Mouse (Mus musculus) intestine, embryonic 16.5 days (tissue): ENCODE results near the gene Hoxb4. TPM values are rescaled to one million over a fixed set of nuclear protein-coding genes. Genes with fewer than 3 reads are reported as not detected.
A peak's percentile ranks its signal among the peaks of the same experiment; 100 is the strongest.

Source experiments
- ATAC-seq: fragments of 200-750 bp; cut with Nextera tagmentation; 2 replicates; pipeline ENCODE4 v1.8.0; 2017; ENCODE audit warnings: moderate TSS enrichment, moderate library complexity
- H3K27ac ChIP-seq: fragments of 300-500 bp; sonication (generic); 2 replicates; pipeline ENCODE4 v1.5.1; 2014; ENCODE audit warnings: mild to moderate bottlenecking, low read length
- H3K27me3 ChIP-seq: fragments of 300-500 bp; sonication (generic); replicated peaks from 2 replicates; pipeline ENCODE4 v1.6.1; 2014; ENCODE audit warnings: low read length, control low read depth, mixed read lengths; ENCODE audit not compliant: control insufficient read depth, insufficient read depth
- H3K36me3 ChIP-seq: fragments of 300-500 bp; sonication (generic); 2 replicates; pipeline ENCODE4 v1.6.1; 2014; ENCODE audit warnings: low read length, control low read depth; ENCODE audit not compliant: control insufficient read depth, insufficient read depth
- H3K4me1 ChIP-seq: fragments of 300-500 bp; sonication (generic); 2 replicates; pipeline ENCODE4 v1.6.1; 2014; ENCODE audit warnings: low read length, control low read depth, mixed read lengths; ENCODE audit not compliant: control insufficient read depth, insufficient read depth
- H3K4me2 ChIP-seq: fragments of 300-500 bp; sonication (generic); 2 replicates; pipeline ENCODE4 v1.6.1; 2014; ENCODE audit warnings: low read depth, low read length, control low read depth
- H3K4me3 ChIP-seq: fragments of 300-500 bp; sonication (generic); 2 replicates; pipeline ENCODE4 v1.5.1; 2014; ENCODE audit warnings: mild to moderate bottlenecking, low read length
- H3K9ac ChIP-seq: fragments of 300-500 bp; sonication (generic); 2 replicates; pipeline ENCODE4 v1.6.1; 2014; ENCODE audit warnings: low read depth, low read length
- H3K9me3 ChIP-seq: fragments of 300-500 bp; sonication (generic); 2 replicates; pipeline ENCODE4 v1.6.1; 2016; ENCODE audit warnings: low read length, control low read depth; ENCODE audit not compliant: control insufficient read depth
- WGBS: fragments of 180-500 bp; shearing (Covaris S2); extraction: QIAGEN DNeasy Blood & Tissue Kit; methylation state at CpG from one replicate; pipeline ENCODE4 v1.1.7; 2014; 5-methylcytosine and 5-hydroxymethylcytosine counted together
- polyA plus RNA-seq: library from polyadenylated mRNA; unstranded; fragments of >200 nt; fragmentation: Nextera tagmentation; extraction: Ambion mirVana; gene quantifications from 2 replicates; pipeline ENCODE4 v1.2.1, GENCODE M21; 2015

Hoxb4 gene
- polyA plus RNA-seq, 1 experiment from 2014 or later = 1.8 TPM

DNA sequence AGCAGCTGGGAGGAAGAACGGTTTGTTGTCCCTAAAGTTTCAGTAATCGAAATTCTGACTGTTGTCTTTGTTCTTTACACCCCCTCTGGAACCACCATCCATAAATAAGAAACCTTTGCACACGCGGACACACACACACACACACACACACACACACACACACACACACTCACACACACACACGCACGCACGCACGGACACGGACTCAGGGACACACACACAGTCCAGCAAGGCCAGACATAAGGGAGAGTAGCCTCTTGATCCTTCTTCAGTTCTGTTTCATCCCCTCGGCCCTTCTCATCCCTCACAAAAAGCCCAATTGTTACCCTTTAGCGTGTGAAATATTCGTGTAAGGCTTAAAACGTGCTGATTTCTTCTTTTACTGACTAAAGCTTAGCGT is 39.7 kb upstream of the Hoxb4 start:
- no peak overlapping the region for H3K27ac ChIP-seq
- no peak overlapping the region for H3K4me3 ChIP-seq
- H3K9ac ChIP-seq = no peak overlapping the region
- H3K36me3 ChIP-seq = no peaks in the 10 kb centered on the region
- no peaks in the 10 kb centered on the region for H3K9me3 ChIP-seq
- 17% methylated on average over 14 of the region's 14 CpGs for WGBS
- peaks cover 78% of the 10 kb centered on the region for H3K27me3 ChIP-seq
- no peak; the same call in 1 of the 2 replicates for ATAC-seq
- H3K4me1 ChIP-seq = peaks cover 8% of the 10 kb centered on the region; the same call in 1 of the 2 replicates
- H3K4me2 ChIP-seq = no peak overlapping the region

DNA sequence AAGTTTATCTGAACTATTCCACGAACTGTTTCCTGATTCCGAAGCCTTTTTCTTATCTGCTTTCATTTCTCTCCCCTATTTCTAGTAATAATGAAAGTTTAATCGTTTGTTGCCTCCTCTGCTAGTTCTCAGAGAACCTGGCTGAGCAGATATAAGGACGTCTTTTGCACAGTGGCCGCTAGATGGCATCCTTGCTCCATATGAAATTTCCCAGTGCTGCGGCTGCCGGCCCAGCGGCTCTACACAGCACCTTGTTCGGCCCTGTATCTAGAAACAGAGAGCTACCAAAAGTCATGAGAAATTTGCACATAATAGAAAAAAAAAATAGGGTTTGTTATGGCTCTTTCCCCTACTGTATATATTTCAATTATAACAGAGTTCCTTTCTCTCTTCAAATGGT is 39.3 kb upstream of the Hoxb4 start:
- peak; percentile 70 for ATAC-seq
- no peaks in the 10 kb centered on the region for H3K36me3 ChIP-seq
- no peak overlapping the region for H3K4me3 ChIP-seq
- WGBS = under 1% methylated on average over 9 of the region's 9 CpGs
- H3K4me2 ChIP-seq = no peak overlapping the region
- no peaks in the 10 kb centered on the region for H3K9me3 ChIP-seq
- H3K9ac ChIP-seq = no peak overlapping the region
- no peak overlapping the region for H3K27ac ChIP-seq
- H3K27me3 ChIP-seq = peaks cover 77% of the 10 kb centered on the region
- H3K4me1 ChIP-seq = peaks cover 8% of the 10 kb centered on the region; the same call in 1 of the 2 replicates

DNA sequence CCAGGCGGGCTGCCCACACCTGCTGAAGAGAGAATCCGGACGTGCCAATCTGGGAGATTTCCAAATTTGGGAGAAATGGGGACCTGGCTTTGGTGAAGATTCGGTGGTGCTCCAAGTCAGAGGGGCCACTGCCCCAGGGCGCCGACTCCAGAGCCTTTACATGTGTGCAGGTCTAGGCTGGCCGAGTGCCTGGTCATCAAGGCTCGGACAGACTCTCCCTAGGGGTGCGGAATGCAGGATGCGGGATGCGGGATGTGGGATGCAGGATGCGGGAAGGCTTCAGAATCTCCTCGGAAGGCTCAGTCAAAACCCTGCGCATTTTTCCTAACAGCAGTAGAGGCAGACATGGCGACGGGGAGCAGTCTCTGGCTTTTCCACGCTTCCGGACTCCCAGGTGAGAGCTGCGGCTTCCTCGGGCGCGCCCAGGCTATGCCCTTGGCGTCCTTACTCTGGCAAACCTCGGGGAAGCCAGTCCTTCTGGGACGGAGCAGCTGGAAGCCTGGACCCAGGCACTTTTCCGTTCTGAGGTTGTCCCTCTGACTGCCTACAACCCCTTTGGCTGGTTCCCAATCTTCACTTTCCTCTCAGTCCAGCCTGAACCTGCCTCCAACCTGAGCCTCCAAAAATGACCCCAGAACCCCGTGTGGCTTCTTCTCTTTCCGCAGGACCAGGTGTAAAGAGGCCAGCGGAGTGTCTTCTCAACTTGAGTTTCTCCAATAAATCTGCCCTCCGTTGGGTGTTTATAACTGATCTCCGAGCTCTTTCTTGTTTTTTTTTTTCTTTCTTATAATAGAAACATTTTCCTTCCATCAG is 38.4 kb upstream of the Hoxb4 start:
- no peaks in the 10 kb centered on the region for H3K9me3 ChIP-seq
- WGBS = 11% methylated on average over 31 of the region's 31 CpGs
- ATAC-seq = no peak
- peaks cover 69% of the 10 kb centered on the region for H3K27me3 ChIP-seq
- H3K36me3 ChIP-seq = no peaks in the 10 kb centered on the region
- H3K27ac ChIP-seq = no peak overlapping the region
- H3K4me2 ChIP-seq = peak overlapping the region; percentile 37; the same call in 1 of the 2 replicates
- peak overlapping the region; percentile 7; the same call in 1 of the 2 replicates for H3K4me3 ChIP-seq
- peaks cover 8% of the 10 kb centered on the region; the same call in 1 of the 2 replicates for H3K4me1 ChIP-seq
- 0 out of 2 replicates have a peak overlapping the region, but pooled peaks have one; percentile 33 for H3K9ac ChIP-seq

DNA sequence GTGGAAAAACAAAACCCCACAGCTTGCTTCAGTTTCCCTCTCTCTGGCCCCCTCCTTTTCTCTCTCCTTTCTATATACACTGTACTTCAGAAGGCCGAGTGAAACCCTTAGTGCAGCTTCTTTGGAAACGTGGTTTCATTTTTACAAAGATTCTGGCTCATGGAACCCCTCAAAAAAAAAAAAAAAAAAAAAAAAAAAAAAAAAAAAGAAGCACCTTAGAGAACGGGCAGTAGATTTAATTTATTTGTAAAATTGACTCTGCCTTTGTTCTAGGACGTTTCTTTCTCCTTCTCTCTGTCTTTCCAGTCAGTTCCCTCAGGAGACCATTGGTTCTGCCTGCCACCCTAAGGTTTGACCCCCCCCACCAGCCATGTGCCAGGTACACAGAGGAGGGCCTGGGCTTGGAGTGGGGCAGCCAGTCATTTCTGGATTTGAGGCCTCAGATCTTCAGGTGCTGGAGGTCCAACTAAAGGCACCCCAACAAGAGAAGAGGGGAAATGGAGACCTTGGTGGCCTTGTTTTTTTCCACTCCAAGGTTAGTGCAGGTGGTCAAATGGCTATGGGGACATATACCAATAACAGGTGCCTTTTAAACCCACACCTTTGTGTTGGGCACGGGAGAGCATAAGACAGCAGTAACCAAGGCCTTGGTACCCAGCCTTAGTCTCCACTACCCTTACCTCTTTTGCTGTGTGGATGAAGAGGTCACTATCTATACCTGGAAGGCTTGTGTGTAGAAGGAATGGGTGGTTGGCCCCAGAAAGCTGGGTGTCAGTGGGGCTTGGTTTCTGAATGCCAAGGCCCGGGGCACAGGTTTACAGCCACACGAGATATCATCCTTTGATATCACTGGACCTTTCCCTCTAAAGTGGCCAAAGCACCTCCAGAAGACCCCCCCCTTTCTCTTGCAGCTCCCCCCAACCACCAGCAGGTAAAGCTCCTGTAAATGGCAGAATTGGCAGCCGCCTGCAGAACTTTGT is 37.4 kb upstream of the Hoxb4 start:
- Histone ChIP-seq H3K9ac (no peak overlapping the region), H3K9me3 (no peaks in the 10 kb centered on the region), H3K4me2 (peak overlapping the region; percentile 37; the same call in 1 of the 2 replicates), H3K4me1 (peaks cover 9% of the 10 kb centered on the region; the same call in 1 of the 2 replicates), H3K27ac (no peak overlapping the region; the same call in 1 of the 2 replicates), H3K4me3 (peak overlapping the region; percentile 18; the same call in 1 of the 2 replicates), H3K27me3 (peaks cover 58% of the 10 kb centered on the region), H3K36me3 (no peaks in the 10 kb centered on the region)
- WGBS = 36% methylated on average over 8 of the region's 8 CpGs
- ATAC-seq = no peak

DNA sequence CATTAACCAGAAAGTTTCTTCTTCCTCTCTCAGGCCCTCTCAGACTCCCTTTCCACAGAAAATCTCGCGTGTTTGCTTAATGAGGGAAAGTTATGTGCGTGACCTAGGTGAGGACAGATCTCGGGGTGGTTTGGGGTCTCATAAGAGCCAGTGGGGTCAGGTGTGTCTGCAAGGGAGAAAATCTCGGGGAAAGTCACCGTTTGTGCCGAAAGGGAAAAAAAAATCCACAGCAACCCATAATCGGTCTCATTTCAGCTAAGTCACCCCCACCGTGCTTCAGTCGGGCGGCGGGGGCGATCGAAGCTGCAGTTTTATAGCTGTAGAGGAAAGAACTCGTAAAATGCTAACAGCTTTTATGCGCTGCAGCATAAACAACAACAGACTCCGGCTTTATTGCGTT is 36.7 kb upstream of the Hoxb4 start:
- Histone ChIP-seq H3K27me3 (peaks cover 56% of the 10 kb centered on the region), H3K4me2 (peak overlapping the region; percentile 22; the same call in 1 of the 2 replicates), H3K9me3 (no peaks in the 10 kb centered on the region), H3K36me3 (no peaks in the 10 kb centered on the region), H3K4me1 (peaks cover 15% of the 10 kb centered on the region; the same call in 1 of the 2 replicates), H3K27ac (peak overlapping the region; percentile 9; the same call in 1 of the 2 replicates), H3K9ac (no peak overlapping the region), H3K4me3 (peak overlapping the region; percentile 18; the same call in 1 of the 2 replicates)
- 18% methylated on average over 18 of the region's 18 CpGs for WGBS
- ATAC-seq = no peak

DNA sequence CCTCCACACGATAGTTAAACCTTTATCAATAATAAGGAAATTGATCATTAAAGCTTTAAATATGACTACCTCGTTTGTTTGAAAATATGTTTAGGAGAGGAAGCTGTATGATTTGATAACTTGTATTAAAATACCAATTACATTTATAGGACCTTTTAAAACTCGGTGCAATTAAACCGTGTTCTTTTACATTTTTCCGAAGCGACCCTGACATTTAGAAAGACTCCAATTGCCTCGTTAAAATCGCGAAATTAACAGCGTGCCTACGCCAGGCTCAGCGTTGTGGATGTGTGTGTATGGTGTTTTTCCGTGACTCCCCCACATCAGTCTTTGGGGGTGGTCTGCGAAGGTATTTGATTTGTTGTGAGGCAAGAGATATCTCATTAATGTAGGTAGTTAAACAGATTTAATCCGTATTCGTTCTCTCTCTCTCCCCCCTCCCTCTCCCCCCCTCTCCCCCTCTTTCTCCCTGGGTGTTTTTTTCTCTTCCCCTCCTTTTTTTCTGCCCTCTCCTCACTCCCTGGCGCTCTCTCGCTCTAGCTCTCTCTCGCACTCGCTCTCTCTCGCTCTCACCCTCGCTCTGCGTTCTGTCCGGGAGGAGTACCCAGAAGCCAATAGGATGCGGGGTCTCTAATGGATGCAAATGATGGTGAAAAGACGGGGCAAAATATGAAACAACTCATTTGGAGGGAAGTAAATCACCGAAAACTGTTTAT is 36.1 kb upstream of the Hoxb4 start, which contains the start of gene Hoxb8:
Hoxb8 (plus strand) TSS at position 51 of the 716 bp plus-strand sequence.
- H3K9ac ChIP-seq = peak within 1 kb of the TSS; percentile 83
- peak within 1 kb of the TSS; percentile 77 for H3K4me2 ChIP-seq
- peak within 1 kb of the TSS; percentile 61 for H3K4me3 ChIP-seq
- 2% methylated on average over 27 of the region's 27 CpGs for WGBS
- no peaks in the 10 kb centered on the region for H3K36me3 ChIP-seq
- no peak for ATAC-seq
- peaks cover 15% of the 10 kb centered on the region; the same call in 1 of the 2 replicates for H3K4me1 ChIP-seq
- H3K9me3 ChIP-seq = no peaks in the 10 kb centered on the region
- H3K27ac ChIP-seq = peak within 1 kb of the TSS; percentile 69
- H3K27me3 ChIP-seq = peaks cover 50% of the 10 kb centered on the region

DNA sequence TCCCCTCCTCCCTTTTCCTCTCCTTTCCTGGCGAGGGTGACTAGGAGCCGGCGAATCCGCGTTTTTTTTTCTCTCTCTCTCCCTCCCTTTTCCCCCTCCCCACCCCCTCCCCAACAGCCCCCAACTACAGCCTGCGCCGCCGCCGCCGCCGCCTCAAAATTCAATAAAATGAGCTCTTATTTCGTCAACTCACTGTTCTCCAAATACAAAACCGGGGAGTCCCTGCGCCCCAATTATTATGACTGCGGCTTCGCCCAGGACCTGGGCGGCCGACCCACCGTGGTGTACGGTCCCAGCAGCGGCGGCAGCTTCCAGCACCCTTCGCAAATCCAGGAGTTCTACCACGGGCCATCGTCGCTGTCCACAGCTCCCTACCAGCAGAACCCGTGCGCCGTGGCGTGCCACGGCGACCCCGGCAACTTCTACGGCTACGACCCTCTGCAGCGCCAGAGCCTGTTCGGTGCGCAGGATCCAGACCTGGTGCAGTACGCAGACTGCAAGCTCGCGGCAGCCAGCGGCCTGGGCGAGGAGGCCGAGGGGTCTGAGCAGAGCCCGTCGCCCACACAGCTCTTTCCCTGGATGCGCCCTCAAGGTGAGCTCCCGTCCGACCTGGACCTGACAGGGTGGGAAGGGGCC is 35.2 kb upstream of the Hoxb4 start:
- Histone ChIP-seq H3K9ac (peak overlapping the region; percentile 83), H3K36me3 (no peaks in the 10 kb centered on the region), H3K4me2 (peak overlapping the region; percentile 77), H3K27me3 (peaks cover 48% of the 10 kb centered on the region), H3K27ac (peak overlapping the region; percentile 69), H3K9me3 (no peaks in the 10 kb centered on the region), H3K4me1 (peaks cover 20% of the 10 kb centered on the region), H3K4me3 (peak overlapping the region; percentile 61)
- ATAC-seq = no peak
- under 1% methylated on average over 49 of the region's 49 CpGs for WGBS

DNA sequence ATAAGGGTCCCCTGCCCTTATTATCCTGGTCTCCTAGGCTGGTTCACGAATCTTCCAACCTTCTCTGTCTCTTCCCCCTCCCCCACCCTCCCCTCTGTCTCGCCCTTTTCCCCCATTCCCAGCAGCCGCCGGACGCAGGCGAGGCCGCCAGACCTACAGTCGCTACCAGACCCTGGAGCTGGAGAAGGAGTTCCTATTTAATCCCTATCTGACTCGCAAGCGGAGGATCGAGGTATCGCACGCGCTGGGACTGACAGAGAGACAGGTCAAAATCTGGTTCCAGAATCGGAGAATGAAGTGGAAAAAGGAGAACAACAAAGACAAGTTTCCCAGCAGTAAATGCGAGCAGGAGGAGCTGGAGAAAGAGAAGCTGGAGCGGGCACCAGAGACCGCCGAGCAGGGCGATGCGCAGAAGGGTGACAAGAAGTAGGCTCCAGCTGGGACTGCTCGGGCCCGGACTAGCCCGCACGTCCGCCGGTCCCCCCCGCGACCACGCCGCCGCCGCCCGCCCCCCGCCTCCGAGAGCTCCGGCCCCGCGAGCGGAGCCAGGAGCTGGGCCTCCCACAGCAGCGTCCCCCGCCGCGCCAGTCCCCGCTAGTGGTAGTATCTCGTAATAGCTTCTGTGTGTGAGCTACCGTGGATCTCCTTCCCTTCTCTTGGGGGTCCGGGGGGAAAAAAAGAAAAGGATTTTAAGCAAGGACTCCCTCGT is 33.9 kb upstream of the Hoxb4 start:
- under 1% methylated on average over 49 of the region's 49 CpGs for WGBS
- peak overlapping the region; percentile 83 for H3K9ac ChIP-seq
- peak overlapping the region; percentile 61 for H3K4me3 ChIP-seq
- peak overlapping the region; percentile 86 for H3K27ac ChIP-seq
- H3K9me3 ChIP-seq = no peaks in the 10 kb centered on the region
- H3K4me1 ChIP-seq = peaks cover 17% of the 10 kb centered on the region; the same call in 1 of the 2 replicates
- H3K36me3 ChIP-seq = no peaks in the 10 kb centered on the region
- H3K27me3 ChIP-seq = peaks cover 50% of the 10 kb centered on the region
- ATAC-seq = peak; percentile 32
- H3K4me2 ChIP-seq = peak overlapping the region; percentile 77
